Mouse (Mus musculus): ENCODE data around the gene Gm3448.
A peak's percentile ranks its signal among the peaks of the same experiment; 100 is the strongest.
"Not testable (repeated sequence)": the region's sequence is repeated elsewhere in the genome, so short reads cannot be mapped to it uniquely, and the experiment has no call there.

Gene Gm3448

DNA sequence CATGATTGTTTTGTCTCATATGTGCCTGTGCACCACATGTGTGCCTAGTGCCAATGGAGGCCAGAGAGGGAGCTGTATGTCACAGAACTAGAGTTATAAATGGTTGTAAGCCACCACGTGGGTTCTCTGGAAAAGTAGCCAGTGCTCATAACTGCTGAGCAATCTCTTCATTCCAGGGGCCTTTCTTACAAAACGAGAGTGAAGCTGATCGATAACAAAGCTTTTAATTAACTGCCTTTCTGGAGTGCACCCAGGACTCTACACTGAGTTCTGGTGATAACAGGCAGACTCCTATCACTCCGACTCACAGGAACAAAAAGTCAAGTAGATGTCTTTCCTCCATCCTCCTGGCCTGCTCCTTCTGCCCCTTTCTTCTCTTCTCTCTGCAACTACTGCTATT lies 9.9 kb downstream of the Gm3448 start:
- not testable (repeated sequence) for DNase-seq (ENCODE audit: low spot score)

DNA sequence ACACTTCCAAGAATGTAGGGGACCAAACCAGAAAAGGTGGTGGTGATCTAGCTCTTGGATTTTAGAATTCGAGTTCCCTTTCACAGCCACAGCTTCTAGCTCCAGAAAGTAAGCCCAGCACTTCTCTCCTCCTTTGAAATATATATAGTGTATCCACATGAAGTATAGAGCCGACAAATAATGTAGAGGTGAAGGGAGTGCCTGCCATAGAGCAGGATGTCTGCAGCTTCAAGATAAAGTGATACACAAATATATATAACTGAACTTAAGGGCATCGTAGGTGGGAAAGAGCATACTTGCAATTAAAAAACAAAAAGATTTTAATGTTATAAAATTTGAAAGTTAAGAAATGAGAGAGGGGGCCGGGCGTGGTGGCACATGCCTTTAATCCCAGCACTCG lies 15.8 kb downstream of the Gm3448 start:
- DNase-seq (ENCODE audit: low spot score), result not testable (repeated sequence)

DNA sequence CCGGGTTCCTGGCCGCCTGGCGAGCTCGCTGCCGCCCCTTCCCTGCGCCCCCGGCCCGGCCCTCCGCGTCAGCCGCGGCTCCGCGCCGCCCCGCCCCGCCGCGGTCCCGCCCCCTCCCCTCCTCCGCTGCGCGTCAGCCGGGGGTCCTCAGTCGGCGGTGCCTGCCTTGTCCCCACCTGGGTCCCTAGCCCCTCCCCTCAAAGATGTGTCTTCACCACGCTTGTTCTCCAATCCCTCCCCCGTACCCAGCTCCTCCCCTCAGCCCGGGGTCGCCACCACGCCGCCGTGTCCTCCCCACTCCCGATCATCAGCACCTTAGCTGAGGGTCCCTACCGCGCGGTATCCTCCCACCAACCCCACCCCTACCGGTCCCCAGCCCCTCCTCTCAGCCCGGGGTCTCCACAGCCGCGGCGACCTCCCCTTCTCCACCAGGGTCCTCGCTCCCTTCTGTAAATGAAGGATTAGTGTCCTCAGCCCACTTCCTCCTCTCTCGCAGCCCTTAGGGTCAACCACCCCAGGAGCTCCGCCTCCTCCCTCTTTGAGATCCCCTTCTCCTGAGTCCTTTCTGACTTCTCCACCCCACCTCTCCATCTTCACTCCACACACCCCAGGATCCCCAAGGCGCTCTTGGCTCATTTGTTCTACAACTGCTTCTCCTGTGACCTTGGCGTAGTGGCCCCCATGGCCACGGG lies 16.7 kb downstream of the Gm3448 start:
- not testable (repeated sequence) for DNase-seq (ENCODE audit: low spot score)

DNA sequence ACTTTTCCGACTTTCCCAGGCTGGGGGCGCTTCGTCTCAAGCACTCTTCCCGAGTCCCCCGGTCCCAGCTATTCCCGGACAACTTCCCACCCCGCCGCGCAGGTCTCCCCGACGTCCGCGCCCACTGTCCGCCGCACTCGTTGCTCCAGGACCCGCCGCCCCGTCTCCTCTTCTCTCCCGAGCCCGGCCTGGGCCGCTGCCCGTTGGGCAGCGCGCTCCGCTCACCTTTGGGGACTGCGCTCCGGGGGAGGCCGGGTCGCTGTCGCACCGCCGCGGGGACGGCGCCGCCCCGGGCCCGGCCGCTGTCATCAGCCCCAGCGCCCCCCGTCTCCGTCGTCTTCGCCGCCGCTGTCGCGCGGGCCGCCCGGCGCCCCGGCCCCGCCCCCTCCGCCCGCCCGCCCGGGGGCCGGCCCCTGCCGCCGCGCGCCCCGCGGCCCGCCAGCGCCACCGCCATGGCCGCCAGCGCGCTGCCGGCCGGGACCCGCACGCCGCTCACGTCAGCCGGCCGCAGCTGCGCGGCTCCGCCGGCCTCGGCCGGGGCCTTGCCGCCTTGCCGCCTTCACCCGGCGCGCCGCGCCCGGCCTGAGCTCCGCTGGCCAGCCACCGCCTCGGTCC lies 17.4 kb downstream of the Gm3448 start:
- DNase-seq (ENCODE audit: low spot score), result not testable (repeated sequence)

DNA sequence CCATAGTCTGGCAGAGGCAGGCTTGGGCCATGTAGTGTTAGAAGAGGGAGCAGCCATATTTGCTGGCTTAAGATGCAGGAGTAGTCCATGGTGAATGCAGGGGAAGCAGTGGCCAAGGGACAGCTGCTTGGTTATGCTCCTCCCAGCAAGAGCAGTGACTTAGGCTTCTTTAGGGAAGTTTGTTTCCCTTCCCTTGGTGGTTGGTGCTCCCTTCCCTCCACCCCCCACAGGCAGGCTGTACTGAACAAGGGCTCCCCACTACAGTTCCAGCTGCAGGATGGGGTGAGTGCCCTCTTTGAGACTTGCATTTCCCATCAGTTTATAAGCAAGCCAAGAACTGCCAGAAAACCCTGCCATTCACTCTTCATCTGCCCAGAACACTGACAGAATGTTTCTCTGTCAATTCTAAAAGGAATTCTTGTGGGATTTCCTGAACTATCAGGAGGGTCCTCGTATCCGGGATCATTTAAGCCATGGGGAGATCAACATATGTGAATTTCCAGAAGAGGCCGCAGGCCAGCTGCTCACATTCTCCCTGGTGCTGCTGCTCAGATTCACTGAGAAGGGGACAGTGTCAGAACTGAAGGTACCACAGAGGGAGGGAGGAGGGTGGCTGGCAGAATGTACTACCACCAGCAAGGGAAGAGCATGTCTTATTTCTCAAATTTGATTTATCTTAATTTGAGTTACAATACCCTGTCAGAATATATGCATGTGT lies 19.7 kb downstream of the Gm3448 start:
- DNase-seq (ENCODE audit: low spot score), result not testable (repeated sequence)

DNA sequence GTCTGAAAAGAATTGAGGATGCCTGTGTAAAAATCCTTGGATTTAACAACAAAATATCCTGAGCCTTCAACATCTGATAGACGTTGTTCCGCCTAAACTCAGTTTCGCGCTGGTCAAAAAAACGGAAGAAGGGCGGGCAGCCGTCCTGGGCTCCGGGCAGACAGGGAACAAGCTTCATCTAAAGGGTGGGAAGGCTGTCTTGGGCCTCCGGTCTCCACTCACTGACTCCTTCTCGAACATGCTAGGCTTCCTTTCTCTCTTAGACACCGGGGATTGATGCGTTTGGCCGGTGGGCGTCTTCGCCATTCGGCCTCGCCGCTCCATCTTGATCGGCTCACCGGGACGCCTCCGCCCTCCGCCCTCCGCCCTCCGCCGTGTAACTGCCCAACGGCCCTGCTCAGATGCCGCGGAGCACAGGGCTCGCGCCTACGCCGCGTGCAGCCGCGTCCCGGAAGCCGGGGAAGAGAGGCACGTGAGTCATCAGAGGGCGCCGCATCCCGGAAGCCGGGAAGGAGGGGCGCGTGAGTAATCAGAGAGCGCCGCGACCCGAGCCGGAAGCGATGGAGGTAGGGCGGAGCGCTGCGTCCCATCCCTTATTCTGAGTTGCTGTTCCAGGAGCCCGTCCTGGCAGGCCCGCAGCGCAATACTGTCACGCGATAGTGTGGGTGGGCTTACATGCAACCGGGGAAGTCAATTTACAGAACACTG lies 31.5 kb downstream of the Gm3448 start, which contains the start of gene Gm3435:
Gene Gm3435, plus strand, starts transcription at position 471 of the 708 bp plus-strand sequence.
- DNase-seq (ENCODE audit: low spot score), result not testable (repeated sequence)

DNA sequence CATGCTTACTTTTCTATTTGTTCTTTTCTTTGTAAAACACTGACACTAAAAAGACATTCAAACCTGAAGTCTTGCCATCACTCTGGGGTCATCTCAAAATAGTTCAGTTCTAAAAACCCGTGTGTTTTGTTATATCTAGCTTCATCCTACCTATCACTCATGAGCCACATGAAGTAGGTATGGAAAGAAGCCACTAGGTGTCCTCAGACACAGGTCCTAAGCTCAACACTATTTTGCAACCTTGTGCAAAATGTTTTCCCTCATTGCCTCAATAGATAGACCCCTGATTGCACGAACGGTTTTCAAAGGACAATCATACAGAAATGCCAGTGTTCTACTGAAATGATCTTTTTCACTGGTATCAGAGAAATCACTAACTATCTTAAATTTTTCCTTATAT lies 32.2 kb downstream of the Gm3448 start:
- DNase-seq (ENCODE audit: low spot score), result not testable (repeated sequence)

DNA sequence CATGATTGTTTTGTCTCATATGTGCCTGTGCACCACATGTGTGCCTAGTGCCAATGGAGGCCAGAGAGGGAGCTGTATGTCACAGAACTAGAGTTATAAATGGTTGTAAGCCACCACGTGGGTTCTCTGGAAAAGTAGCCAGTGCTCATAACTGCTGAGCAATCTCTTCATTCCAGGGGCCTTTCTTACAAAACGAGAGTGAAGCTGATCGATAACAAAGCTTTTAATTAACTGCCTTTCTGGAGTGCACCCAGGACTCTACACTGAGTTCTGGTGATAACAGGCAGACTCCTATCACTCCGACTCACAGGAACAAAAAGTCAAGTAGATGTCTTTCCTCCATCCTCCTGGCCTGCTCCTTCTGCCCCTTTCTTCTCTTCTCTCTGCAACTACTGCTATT lies 41.3 kb downstream of the Gm3448 start:
- not testable (repeated sequence) for DNase-seq (ENCODE audit: low spot score)

DNA sequence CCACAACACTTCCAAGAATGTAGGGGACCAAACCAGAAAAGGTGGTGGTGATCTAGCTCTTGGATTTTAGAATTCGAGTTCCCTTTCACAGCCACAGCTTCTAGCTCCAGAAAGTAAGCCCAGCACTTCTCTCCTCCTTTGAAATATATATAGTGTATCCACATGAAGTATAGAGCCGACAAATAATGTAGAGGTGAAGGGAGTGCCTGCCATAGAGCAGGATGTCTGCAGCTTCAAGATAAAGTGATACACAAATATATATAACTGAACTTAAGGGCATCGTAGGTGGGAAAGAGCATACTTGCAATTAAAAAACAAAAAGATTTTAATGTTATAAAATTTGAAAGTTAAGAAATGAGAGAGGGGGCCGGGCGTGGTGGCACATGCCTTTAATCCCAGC lies 47.2 kb downstream of the Gm3448 start:
- DNase-seq (ENCODE audit: low spot score), result not testable (repeated sequence)

DNA sequence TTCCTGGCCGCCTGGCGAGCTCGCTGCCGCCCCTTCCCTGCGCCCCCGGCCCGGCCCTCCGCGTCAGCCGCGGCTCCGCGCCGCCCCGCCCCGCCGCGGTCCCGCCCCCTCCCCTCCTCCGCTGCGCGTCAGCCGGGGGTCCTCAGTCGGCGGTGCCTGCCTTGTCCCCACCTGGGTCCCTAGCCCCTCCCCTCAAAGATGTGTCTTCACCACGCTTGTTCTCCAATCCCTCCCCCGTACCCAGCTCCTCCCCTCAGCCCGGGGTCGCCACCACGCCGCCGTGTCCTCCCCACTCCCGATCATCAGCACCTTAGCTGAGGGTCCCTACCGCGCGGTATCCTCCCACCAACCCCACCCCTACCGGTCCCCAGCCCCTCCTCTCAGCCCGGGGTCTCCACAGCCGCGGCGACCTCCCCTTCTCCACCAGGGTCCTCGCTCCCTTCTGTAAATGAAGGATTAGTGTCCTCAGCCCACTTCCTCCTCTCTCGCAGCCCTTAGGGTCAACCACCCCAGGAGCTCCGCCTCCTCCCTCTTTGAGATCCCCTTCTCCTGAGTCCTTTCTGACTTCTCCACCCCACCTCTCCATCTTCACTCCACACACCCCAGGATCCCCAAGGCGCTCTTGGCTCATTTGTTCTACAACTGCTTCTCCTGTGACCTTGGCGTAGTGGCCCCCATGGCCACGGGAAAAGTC lies 48.1 kb downstream of the Gm3448 start:
- DNase-seq (ENCODE audit: low spot score), result not testable (repeated sequence)

DNA sequence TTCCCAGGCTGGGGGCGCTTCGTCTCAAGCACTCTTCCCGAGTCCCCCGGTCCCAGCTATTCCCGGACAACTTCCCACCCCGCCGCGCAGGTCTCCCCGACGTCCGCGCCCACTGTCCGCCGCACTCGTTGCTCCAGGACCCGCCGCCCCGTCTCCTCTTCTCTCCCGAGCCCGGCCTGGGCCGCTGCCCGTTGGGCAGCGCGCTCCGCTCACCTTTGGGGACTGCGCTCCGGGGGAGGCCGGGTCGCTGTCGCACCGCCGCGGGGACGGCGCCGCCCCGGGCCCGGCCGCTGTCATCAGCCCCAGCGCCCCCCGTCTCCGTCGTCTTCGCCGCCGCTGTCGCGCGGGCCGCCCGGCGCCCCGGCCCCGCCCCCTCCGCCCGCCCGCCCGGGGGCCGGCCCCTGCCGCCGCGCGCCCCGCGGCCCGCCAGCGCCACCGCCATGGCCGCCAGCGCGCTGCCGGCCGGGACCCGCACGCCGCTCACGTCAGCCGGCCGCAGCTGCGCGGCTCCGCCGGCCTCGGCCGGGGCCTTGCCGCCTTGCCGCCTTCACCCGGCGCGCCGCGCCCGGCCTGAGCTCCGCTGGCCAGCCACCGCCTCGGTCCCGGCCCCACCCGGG lies 48.7 kb downstream of the Gm3448 start:
- not testable (repeated sequence) for DNase-seq (ENCODE audit: low spot score)

DNA sequence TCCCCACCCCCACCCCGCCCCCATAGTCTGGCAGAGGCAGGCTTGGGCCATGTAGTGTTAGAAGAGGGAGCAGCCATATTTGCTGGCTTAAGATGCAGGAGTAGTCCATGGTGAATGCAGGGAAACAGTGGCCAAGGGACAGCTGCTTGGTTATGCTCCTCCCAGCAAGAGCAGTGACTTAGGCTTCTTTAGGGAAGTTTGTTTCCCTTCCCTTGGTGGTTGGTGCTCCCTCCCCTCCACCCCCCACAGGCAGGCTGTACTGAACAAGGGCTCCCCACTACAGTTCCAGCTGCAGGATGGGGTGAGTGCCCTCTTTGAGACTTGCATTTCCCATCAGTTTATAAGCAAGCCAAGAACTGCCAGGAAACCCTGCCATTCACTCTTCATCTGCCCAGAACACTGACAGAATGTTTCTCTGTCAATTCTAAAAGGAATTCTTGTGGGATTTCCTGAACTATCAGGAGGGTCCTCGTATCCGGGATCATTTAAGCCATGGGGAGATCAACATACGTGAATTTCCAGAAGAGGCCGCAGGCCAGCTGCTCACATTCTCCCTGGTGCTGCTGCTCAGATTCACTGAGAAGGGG lies 51.1 kb downstream of the Gm3448 start:
- not testable (repeated sequence) for DNase-seq (ENCODE audit: low spot score)

DNA sequence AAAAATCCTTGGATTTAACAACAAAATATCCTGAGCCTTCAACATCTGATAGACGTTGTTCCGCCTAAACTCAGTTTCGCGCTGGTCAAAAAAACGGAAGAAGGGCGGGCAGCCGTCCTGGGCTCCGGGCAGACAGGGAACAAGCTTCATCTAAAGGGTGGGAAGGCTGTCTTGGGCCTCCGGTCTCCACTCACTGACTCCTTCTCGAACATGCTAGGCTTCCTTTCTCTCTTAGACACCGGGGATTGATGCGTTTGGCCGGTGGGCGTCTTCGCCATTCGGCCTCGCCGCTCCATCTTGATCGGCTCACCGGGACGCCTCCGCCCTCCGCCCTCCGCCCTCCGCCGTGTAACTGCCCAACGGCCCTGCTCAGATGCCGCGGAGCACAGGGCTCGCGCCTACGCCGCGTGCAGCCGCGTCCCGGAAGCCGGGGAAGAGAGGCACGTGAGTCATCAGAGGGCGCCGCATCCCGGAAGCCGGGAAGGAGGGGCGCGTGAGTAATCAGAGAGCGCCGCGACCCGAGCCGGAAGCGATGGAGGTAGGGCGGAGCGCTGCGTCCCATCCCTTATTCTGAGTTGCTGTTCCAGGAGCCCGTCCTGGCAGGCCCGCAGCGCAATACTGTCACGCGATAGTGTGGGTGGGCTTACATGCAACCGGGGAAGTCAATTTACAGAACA lies 62.8 kb downstream of the Gm3448 start, which contains the start of the genes 9030025P20Rik and Gm3417:
Gene 9030025P20Rik, plus strand, starts transcription at position 107 of the 677 bp plus-strand sequence.
Gene Gm3417, minus strand, starts transcription at position 429 of the 677 bp plus-strand sequence.
- DNase-seq (ENCODE audit: low spot score), result not testable (repeated sequence)

DNA sequence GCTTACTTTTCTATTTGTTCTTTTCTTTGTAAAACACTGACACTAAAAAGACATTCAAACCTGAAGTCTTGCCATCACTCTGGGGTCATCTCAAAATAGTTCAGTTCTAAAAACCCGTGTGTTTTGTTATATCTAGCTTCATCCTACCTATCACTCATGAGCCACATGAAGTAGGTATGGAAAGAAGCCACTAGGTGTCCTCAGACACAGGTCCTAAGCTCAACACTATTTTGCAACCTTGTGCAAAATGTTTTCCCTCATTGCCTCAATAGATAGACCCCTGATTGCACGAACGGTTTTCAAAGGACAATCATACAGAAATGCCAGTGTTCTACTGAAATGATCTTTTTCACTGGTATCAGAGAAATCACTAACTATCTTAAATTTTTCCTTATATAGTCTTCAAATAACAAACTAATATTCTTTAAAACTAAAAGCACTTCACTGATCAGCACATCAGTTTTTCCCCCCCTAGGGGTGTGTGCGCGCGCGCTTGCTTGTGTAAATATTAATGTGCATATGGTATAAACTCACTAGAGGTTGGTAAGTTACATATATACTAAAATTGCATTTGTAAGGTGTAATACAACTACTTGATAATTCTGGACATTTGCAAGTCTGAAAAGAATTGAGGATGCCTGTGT lies 63.5 kb downstream of the Gm3448 start:
- DNase-seq (ENCODE audit: low spot score), result not testable (repeated sequence)

DNA sequence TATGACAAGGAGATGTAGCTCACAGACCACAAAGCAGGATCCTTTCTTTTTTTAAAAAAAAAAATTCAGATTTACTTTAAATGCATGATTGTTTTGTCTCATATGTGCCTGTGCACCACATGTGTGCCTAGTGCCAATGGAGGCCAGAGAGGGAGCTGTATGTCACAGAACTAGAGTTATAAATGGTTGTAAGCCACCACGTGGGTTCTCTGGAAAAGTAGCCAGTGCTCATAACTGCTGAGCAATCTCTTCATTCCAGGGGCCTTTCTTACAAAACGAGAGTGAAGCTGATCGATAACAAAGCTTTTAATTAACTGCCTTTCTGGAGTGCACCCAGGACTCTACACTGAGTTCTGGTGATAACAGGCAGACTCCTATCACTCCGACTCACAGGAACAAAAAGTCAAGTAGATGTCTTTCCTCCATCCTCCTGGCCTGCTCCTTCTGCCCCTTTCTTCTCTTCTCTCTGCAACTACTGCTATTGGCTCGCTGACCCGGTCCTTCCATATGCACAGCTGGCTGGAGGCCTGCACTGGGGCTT lies 72.9 kb downstream of the Gm3448 start:
- not testable (repeated sequence) for DNase-seq (ENCODE audit: low spot score)

DNA sequence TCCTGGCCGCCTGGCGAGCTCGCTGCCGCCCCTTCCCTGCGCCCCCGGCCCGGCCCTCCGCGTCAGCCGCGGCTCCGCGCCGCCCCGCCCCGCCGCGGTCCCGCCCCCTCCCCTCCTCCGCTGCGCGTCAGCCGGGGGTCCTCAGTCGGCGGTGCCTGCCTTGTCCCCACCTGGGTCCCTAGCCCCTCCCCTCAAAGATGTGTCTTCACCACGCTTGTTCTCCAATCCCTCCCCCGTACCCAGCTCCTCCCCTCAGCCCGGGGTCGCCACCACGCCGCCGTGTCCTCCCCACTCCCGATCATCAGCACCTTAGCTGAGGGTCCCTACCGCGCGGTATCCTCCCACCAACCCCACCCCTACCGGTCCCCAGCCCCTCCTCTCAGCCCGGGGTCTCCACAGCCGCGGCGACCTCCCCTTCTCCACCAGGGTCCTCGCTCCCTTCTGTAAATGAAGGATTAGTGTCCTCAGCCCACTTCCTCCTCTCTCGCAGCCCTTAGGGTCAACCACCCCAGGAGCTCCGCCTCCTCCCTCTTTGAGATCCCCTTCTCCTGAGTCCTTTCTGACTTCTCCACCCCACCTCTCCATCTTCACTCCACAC lies 79.7 kb downstream of the Gm3448 start:
- not testable (repeated sequence) for DNase-seq (ENCODE audit: low spot score)

DNA sequence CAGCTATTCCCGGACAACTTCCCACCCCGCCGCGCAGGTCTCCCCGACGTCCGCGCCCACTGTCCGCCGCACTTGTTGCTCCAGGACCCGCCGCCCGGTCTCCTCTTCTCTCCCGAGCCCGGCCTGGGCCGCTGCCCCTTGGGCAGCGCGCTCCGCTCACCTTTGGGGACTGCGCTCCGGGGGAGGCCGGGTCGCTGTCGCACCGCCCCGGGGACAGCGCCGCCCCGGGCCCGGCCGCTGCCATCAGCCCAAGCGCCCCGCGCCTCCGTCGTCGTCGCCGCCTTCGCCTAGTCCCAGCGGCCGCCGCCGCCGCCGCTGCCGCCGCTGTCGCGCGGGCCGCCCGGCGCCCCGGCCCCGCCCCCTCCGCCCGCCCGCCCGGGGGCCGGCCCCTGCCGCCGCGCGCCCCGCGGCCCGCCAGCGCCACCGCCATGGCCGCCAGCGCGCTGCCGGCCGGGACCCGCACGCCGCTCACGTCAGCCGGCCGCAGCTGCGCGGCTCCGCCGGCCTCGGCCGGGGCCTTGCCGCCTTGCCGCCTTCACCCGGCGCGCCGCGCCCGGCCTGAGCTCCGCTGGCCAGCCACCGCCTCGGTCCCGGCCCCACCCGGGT lies 80.3 kb downstream of the Gm3448 start, which contains the start of gene Phf10:
Gene Phf10, minus strand, starts transcription at position 323 of the 606 bp plus-strand sequence.
- DNase-seq (ENCODE audit: low spot score), result peak; percentile 38

DNA sequence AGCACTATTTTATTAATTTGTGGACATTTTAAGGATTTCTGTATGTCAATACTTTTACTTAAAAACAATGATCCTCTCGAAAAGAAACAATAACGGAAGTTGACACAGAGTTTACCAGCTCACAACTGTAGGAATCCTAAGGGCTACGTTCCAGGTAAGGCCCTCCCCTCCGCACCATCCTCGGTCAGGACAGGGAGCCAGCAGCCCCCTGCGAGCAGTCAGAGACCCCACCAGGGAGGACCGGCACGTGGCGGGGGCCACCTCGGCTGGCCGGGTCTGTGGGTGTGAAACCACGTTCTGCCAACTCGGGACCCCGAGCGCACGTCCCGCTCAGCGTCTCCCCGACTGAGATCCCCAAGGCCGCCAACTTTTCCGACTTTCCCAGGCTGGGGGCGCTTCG lies 80.8 kb downstream of the Gm3448 start:
- no peak for DNase-seq (ENCODE audit: low spot score)
